Mouse (Mus musculus): ENCODE data around the gene Atp1a4. TPM values are rescaled to one million over a fixed set of nuclear protein-coding genes. Genes with fewer than 3 reads are reported as not detected.

The Atp1a4 gene
- total RNA-seq, 2 experiments from 2014 or later, result not detected

GRCm38 (mm10) chr1:172201967-172202880 lies 56.0 kb downstream of the Atp1a4 start:
- intact Hi-C loops (cut with DNase I), result loop anchor here (2.0 to 10.0 kb wide), 2 partner anchors 15 to 303 kb away; partner anchors contain the start of gene Tagln2
- peak in 1 of 2 experiments; percentile 36 for DNase-seq

DNA sequence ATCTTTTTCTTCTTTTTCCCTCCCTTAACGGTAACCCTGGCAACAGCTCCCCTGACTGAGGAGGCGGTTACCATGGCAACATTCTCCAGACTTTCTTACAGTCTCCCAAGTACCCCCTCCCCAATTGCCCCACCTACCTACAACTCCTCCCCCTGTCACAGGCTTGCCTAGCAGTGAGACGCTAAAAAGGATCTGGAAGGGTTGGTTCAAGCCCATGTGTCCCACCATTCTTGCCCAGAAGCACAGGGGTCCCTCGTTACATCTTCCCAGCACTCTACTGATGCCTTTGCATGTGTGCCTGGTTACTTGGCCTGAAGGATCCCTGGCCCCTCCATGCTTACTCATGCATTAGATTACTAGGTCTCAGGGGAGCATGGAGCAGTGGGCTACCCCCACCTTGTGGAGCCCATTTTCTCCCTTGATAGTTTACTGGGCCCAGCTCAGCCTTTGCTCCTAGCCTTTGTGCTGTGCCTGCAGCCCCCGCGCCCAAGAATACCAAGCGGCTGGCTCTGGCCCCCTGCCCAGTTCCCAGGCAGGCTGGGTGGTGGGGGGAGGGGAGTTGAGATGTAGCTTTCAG lies 57.3 kb downstream of the Atp1a4 start:
- DNase-seq, result peak; percentile 66 to 67
- intact Hi-C loops (cut with DNase I), result loop anchor here (10.0 kb wide), 1 partner anchor 304 kb away; the partner anchor contains the start of gene Tagln2

- intact Hi-C loops (cut with DNase I), result loop anchor here (10.0 kb wide), 1 partner anchor 305 kb away; the partner anchor contains the start of gene Tagln2
- no peak for DNase-seq
Measured at GRCm38 (mm10) chr1:172200161-172200560, 58.1 kb downstream of the Atp1a4 start.

DNA sequence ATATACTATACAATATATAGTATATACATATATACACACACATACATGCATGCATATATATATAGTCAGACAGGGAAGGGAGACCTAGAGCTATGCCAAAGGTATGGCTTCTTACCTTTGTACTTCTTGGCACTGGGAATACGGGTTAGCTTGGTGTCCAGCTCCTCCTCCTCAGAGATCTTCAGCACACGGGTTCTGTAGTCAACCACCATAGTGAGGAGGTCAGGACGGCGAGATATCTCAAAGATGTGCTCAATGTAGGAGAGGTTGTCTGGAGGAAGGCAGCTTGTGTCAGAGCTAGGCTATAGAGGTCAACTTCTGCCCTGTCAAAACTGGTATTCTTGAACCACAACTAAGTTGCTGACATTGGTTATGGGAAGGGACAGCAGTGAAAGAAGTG lies 59.2 kb downstream of the Atp1a4 start:
- no peak for DNase-seq
- intact Hi-C loops (cut with DNase I), result no loop called here

- no peak for DNase-seq
- intact Hi-C loops (cut with DNase I), result no loop called here
Measured at GRCm38 (mm10) chr1:172198316-172198715, 59.9 kb downstream of the Atp1a4 start.

DNA sequence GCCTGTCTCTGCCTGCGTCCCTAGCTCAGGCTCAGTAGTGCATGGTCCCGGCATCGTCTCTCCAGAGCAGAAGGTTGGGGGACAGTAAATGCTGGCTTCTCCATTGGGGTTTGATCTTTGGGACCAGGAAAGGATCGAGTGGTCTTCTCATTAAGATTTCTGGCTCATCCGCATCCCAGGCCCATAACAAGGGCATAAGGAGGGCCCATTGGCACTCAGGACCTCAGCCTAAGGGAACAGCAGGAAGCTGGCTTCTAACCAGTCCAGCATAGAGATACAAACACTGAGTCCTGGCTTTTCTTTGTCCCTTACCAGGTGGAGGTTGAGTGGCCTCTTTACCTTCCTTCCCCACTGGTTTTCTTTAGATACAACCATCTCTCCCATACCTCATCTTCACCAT lies 60.4 kb downstream of the Atp1a4 start:
- intact Hi-C loops (cut with DNase I), result no loop called here

GRCm38 (mm10) chr1:172197146-172197545 lies 61.1 kb downstream of the Atp1a4 start:
- DNase-seq, result no peak
- intact Hi-C loops (cut with DNase I), result no loop called here

More for the DNA sequence above, 60.4 kb downstream of the Atp1a4 start:
- no peak for DNase-seq

GRCm38 (mm10) chr1:172194435-172194834 lies 63.8 kb downstream of the Atp1a4 start:
- intact Hi-C loops (cut with DNase I), result no loop called here
- no peak for DNase-seq

- DNase-seq, result no peak
- intact Hi-C loops (cut with DNase I), result no loop called here
Measured at GRCm38 (mm10) chr1:172192217-172192616, 66.0 kb downstream of the Atp1a4 start.

- intact Hi-C loops (cut with DNase I), result no loop called here
- no peak for DNase-seq
Measured at GRCm38 (mm10) chr1:172191578-172191977, 66.6 kb downstream of the Atp1a4 start.

DNA sequence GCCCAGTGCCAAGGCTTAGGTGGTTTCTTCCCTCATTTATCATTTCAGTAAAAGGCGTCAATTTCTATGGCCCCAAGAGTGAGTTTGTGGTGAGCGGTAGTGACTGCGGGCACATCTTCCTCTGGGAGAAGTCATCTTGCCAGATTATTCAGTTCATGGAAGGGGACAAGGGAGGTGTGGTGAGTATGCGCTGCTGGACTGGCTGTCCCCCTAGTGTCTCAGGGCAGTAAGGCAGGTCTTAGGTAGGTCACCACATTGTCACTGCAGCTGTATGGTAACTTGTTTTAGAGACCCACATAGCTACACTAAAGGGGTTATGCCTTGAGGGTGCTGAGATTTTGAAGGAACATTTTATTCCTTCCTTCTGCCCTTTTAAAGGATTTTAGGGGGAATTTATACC lies 69.3 kb downstream of the Atp1a4 start:
- DNase-seq, result peak; percentile 48 to 70
- intact Hi-C loops (cut with DNase I), result no loop called here

GRCm38 (mm10) chr1:172186401-172187289 lies 71.6 kb downstream of the Atp1a4 start:
- no peak for DNase-seq

DNA sequence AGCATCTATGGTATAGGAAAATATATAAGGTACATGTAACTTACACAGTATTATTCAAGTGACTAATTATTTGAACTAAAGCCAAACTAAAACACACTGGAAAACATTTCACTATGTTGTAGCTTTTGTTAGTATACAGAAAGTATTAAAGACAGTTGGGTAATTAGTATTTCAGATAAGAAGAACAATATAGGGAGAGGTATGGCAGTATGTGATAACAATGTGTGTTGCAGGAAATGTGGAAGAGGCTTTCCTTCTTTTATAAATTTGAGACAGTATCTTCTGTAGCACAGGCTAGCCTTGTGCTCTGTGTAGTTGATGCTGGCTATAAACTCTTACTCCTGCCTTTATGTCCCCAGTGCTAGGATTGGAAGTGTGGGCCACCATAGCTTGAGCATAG lies 74.3 kb downstream of the Atp1a4 start:
- intact Hi-C loops (cut with DNase I), result no loop called here
- no peak for DNase-seq

More at GRCm38 (mm10) chr1:172186401-172187289, 71.6 kb downstream of the Atp1a4 start:
- intact Hi-C loops (cut with DNase I), result no loop called here

DNA sequence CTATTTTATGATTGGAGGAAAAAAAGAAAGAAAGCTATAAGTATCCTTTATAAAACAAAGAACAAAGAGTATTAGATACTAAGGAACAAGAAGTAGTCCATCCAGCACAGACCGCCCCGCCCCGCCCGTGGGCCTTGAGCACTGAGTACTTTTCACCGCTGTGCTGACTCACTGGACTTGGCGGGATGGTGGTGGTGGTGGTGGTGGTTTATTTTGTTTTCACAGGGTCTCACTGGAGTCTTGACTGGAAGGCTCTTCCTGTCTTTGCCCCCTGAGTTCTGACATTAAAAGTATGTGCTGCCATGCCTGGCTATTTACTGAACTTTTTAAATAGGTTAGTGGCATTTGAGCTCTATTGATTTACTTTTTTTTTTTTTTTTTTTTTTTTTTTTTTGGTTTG lies 75.2 kb downstream of the Atp1a4 start:
- no peak for DNase-seq
- intact Hi-C loops (cut with DNase I), result no loop called here

- no peak for DNase-seq
- intact Hi-C loops (cut with DNase I), result no loop called here
Measured at GRCm38 (mm10) chr1:172181777-172182176, 76.4 kb downstream of the Atp1a4 start.

- peak in 1 of 2 experiments; percentile 33 for DNase-seq
- intact Hi-C loops (cut with DNase I), result no loop called here
Measured at GRCm38 (mm10) chr1:172180881-172181280, 77.3 kb downstream of the Atp1a4 start.

- intact Hi-C loops (cut with DNase I), result no loop called here
- DNase-seq, result no peak
Measured at GRCm38 (mm10) chr1:172179102-172179501, 79.1 kb downstream of the Atp1a4 start.

DNA sequence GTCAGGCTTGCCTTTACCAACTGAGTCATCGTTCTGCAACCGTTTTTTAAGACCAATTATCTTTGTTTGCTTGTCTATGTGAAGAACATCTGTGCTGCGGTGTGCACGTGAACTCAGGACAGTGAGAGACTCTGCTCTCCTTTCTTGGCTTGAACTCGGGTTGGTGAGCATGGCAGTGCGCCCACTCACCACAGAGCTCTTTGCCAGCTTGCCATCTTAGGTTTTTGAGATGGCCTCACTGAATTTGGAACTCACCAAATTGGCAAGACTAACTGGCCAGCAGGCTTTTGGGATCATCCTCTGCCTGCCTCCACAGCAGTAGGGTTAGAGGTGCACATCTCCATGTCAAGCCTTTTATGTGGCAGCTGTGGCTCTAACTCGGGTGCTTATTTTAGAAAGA lies 80.4 kb downstream of the Atp1a4 start:
- no peak for DNase-seq
- intact Hi-C loops (cut with DNase I), result no loop called here

Data from heart, postnatal 10 days (tissue).